30 mouse cellular contexts compared by ENCODE assay signal in genomic region chr13:59679908-59680307, GRCm38 (mm10). TPM values are rescaled to one million over a fixed set of nuclear protein-coding genes. Genes with fewer than 3 reads are reported as not detected.
DNase-seq lines count a peak whose midpoint lies in the region; ATAC-seq and TF ChIP-seq lines count a peak whose summit lies in the region.
"Had no signal": no experiment of that assay in that cellular context is flagged by ENCODE, and none has a peak within 500 bp of the region (broad histone marks: within the 10 kb centered on the region; RNA-seq: fewer than 3 reads in every experiment).

No protein-coding gene starts in this region.

- intact Hi-C loops in left cerebral cortex, postnatal 4 days (cut with DNase I): no loop called here

- ATAC-seq in liver, embryonic 12.5 days: no peak
- ATAC-seq: forebrain, embryonic 15.5 days; hindbrain, embryonic 16.5 days; inflammation-experienced regulatory T-cells, adult 6 months; Patski had no signal

- TF ChIP-seq CTCF in ES-Bruce4 (IDR thresholded peaks at IDR 0.05; ENCODE audit: low read depth, low read length): no peak

- H3K27me3 ChIP-seq in liver, embryonic 12.5 days (replicated peaks): 0 out of 2 replicates have a peak, but pooled peaks cover 4% of the 10 kb centered on the region
- H3K27me3 ChIP-seq in ES-Bruce4 (ENCODE audit: control insufficient read depth, insufficient read depth, low read length, poor library complexity, severe bottlenecking): no peaks in the 10 kb centered on the region
- H3K27me3 ChIP-seq: embryonic facial prominence, embryonic 12.5 days; forebrain, embryonic 15.5 days; hindbrain, embryonic 12.5 days; Patski had no signal

- DNase-seq in liver: no peak
- DNase-seq in R1 (ENCODE audit: low read depth, low spot score): peak; percentile 28
- DNase-seq in left cerebral cortex, postnatal 4 days: no peak
- no peak for DNase-seq in lung, postnatal 4 days
- DNase-seq in embryo, embryonic 9.5 days (ENCODE audit: extremely low spot score): no peak
- DNase-seq: adrenal gland, adult 8-10 months; adrenal gland, postnatal 36 days; cerebellum, adult 11 months; cerebellum, adult 8-10 months; cerebellum, postnatal 14 days; embryo, embryonic 11 days; gastrocnemius, postnatal 10 days; heart, adult 18-20 months; heart, postnatal 10 days; heart, postnatal 4 days had no signal

- peak overlapping the region; percentile 37; the same call in 1 of the 2 replicates for H3K27ac ChIP-seq in liver, embryonic 12.5 days
- H3K27ac ChIP-seq in ES-Bruce4 (ENCODE audit: insufficient read depth, low read length): peak overlapping the region; percentile 52
- H3K27ac ChIP-seq: embryonic facial prominence, embryonic 12.5 days; forebrain, embryonic 15.5 days; heart, embryonic 10.5 days; hindbrain, embryonic 12.5 days had no signal

- peaks cover 51% of the 10 kb centered on the region for H3K4me1 ChIP-seq in liver, embryonic 12.5 days
- peaks cover 1% of the 10 kb centered on the region for H3K4me1 ChIP-seq in ES-Bruce4 (ENCODE audit: control insufficient read depth, insufficient read depth, low read length)
- H3K4me1 ChIP-seq: embryonic facial prominence, embryonic 12.5 days; hindbrain, embryonic 12.5 days had no signal

- no peaks in the 10 kb centered on the region for H3K36me3 ChIP-seq in liver, embryonic 12.5 days
- no peaks in the 10 kb centered on the region for H3K36me3 ChIP-seq in ES-Bruce4 (ENCODE audit: control insufficient read depth, insufficient read depth, low read length, poor library complexity, severe bottlenecking)
- H3K36me3 ChIP-seq: embryonic facial prominence, embryonic 12.5 days; forebrain, embryonic 15.5 days; heart, embryonic 10.5 days; hindbrain, embryonic 12.5 days had no signal

- no peak for TF ChIP-seq EP300 in ES-Bruce4 (IDR thresholded peaks at IDR 0.05; ENCODE audit: insufficient read depth, low read depth, low read length)

- no peak overlapping the region for H3K4me3 ChIP-seq in liver, embryonic 12.5 days
- peak overlapping the region; percentile 36; the same call in 1 of the 2 replicates for H3K4me3 ChIP-seq in ES-Bruce4 (ENCODE audit: low read depth, low read length)
- H3K4me3 ChIP-seq: embryonic facial prominence, embryonic 12.5 days; forebrain, embryonic 15.5 days; heart, embryonic 10.5 days; hindbrain, embryonic 12.5 days had no signal

- H3K9me3 ChIP-seq in liver, embryonic 12.5 days (replicated peaks): no peaks in the 10 kb centered on the region
- H3K9me3 ChIP-seq in ES-Bruce4 (replicated peaks; ENCODE audit: control insufficient read depth, insufficient read depth, low read length, poor library complexity, severe bottlenecking): no peaks in the 10 kb centered on the region
- H3K9me3 ChIP-seq: embryonic facial prominence, embryonic 12.5 days; forebrain, embryonic 15.5 days; heart, embryonic 10.5 days; hindbrain, embryonic 12.5 days had no signal

- WGBS in liver, embryonic 12.5 days (ENCODE audit: insufficient replicate concordance): 30% methylated on average over 4 of the region's 4 CpGs

- TF ChIP-seq POLR2A in ES-Bruce4 (IDR thresholded peaks at IDR 0.05; ENCODE audit: insufficient read depth, low read length): no peak

- H3K9ac ChIP-seq in liver, embryonic 12.5 days: no peak overlapping the region
- H3K9ac ChIP-seq in ES-Bruce4 (ENCODE audit: low read depth, poor library complexity, severe bottlenecking): peak overlapping the region; percentile 48; the same call in 1 of the 2 replicates
- H3K9ac ChIP-seq: embryonic facial prominence, embryonic 12.5 days; forebrain, embryonic 15.5 days; hindbrain, embryonic 12.5 days had no signal

- no peak overlapping the region for H3K4me2 ChIP-seq in liver, embryonic 12.5 days
- H3K4me2 ChIP-seq: embryonic facial prominence, embryonic 12.5 days; forebrain, embryonic 15.5 days; hindbrain, embryonic 12.5 days had no signal

RNA-seq across cellular contexts. Expression of gene Golm1, which starts 4.3 kb away (rescaled TPM):
- polyA plus RNA-seq in liver, embryonic 12.5 days (2016; fragmentation: Nextera tagmentation; extraction: Ambion mirVana): 63.8 and 64.2 TPM in 2 replicates
- polyA plus RNA-seq in ES-Bruce4 (2011; ENCODE audit: insufficient read depth, insufficient read length, low read depth, missing spikeins): 54.9 and 58.3 TPM in 2 replicates
- total RNA-seq in left cerebral cortex, postnatal 4 days (2021): 10 to 100 TPM; 15.5 to 16.5 TPM

RNA-seq across cellular contexts. Expression of gene 4921517D22Rik, which starts 14.0 kb away (rescaled TPM):
- not detected in 2 replicates for polyA plus RNA-seq in liver, embryonic 12.5 days (2016; fragmentation: Nextera tagmentation; extraction: Ambion mirVana)
- not detected in 2 replicates for polyA plus RNA-seq in ES-Bruce4 (2011; ENCODE audit: insufficient read depth, insufficient read length, low read depth, missing spikeins)
- total RNA-seq in left cerebral cortex, postnatal 4 days (2021): not detected
- total RNA-seq: adrenal gland, adult 8-10 months; adrenal gland, postnatal 36 days; common myeloid progenitor, adult 5-6 weeks; gastrocnemius, postnatal 10 days; gastrocnemius, postnatal 4 days; heart, adult 18-20 months; heart, postnatal 10 days; heart, postnatal 4 days had no signal
- polyA plus RNA-seq: C2C12; embryonic facial prominence, embryonic 12.5 days; forebrain, embryonic 11.5 days; forebrain, embryonic 15.5 days; frontal cortex, adult 2 months; heart, embryonic 10.5 days; heart, embryonic 14.5 days; hindbrain, embryonic 12.5 days; hindbrain, embryonic 16.5 days; inflammation-experienced regulatory T-cells, adult 6 months; Patski had no signal

RNA-seq across cellular contexts. Expression of gene Spata31d1a, which starts 30.2 kb away (rescaled TPM):
- 0.05 TPM in 1 of 2 replicates, not detected in the other for polyA plus RNA-seq in liver, embryonic 12.5 days (2016; fragmentation: Nextera tagmentation; extraction: Ambion mirVana)
- polyA plus RNA-seq in ES-Bruce4 (2011; ENCODE audit: insufficient read depth, insufficient read length, low read depth, missing spikeins): 0.40 and 1.1 TPM in 2 replicates
- total RNA-seq in left cerebral cortex, postnatal 4 days (2021): under 1 TPM; 0.46 to 0.48 TPM
- total RNA-seq: adrenal gland, adult 8-10 months; adrenal gland, postnatal 36 days; common myeloid progenitor, adult 5-6 weeks; gastrocnemius, postnatal 10 days; heart, adult 18-20 months; heart, postnatal 10 days; heart, postnatal 4 days had no signal
- polyA plus RNA-seq: C2C12; embryonic facial prominence, embryonic 12.5 days; forebrain, embryonic 11.5 days; heart, embryonic 14.5 days; hindbrain, embryonic 16.5 days; inflammation-experienced regulatory T-cells, adult 6 months had no signal

RNA-seq across cellular contexts. Expression of gene Spata31d1b, which starts 32.2 kb away (rescaled TPM):
- polyA plus RNA-seq in liver, embryonic 12.5 days (2016; fragmentation: Nextera tagmentation; extraction: Ambion mirVana): not detected in 2 replicates
- polyA plus RNA-seq in ES-Bruce4 (2011; ENCODE audit: insufficient read depth, insufficient read length, low read depth, missing spikeins): 0.37 TPM in 1 of 2 replicates, not detected in the other
- total RNA-seq in left cerebral cortex, postnatal 4 days (2021): not detected
- total RNA-seq: adrenal gland, adult 8-10 months; adrenal gland, postnatal 36 days; common myeloid progenitor, adult 5-6 weeks; gastrocnemius, postnatal 10 days; heart, postnatal 10 days; heart, postnatal 4 days had no signal
- polyA plus RNA-seq: C2C12; embryonic facial prominence, embryonic 12.5 days; forebrain, embryonic 11.5 days; forebrain, embryonic 15.5 days; frontal cortex, adult 2 months; heart, embryonic 10.5 days; heart, embryonic 14.5 days; hindbrain, embryonic 12.5 days; inflammation-experienced regulatory T-cells, adult 6 months; Patski had no signal

RNA-seq across cellular contexts. Expression of gene Spata31d1d, which starts 51.6 kb away (rescaled TPM):
- not detected in 2 replicates for polyA plus RNA-seq in liver, embryonic 12.5 days (2016; fragmentation: Nextera tagmentation; extraction: Ambion mirVana)
- not detected in 2 replicates for polyA plus RNA-seq in ES-Bruce4 (2011; ENCODE audit: insufficient read depth, insufficient read length, low read depth, missing spikeins)
- under 1 TPM in 1 of 2 experiments, not detected in 1; 0.08 TPM for total RNA-seq in left cerebral cortex, postnatal 4 days (2021)
- total RNA-seq: adrenal gland, adult 8-10 months; adrenal gland, postnatal 36 days; common myeloid progenitor, adult 5-6 weeks; gastrocnemius, postnatal 10 days; gastrocnemius, postnatal 4 days; heart, adult 18-20 months; heart, postnatal 10 days; heart, postnatal 4 days had no signal
- polyA plus RNA-seq: C2C12; embryonic facial prominence, embryonic 12.5 days; forebrain, embryonic 11.5 days; forebrain, embryonic 15.5 days; heart, embryonic 10.5 days; heart, embryonic 14.5 days; hindbrain, embryonic 12.5 days; hindbrain, embryonic 16.5 days; inflammation-experienced regulatory T-cells, adult 6 months; Patski had no signal
